In genomic region chr11:87086290-87086984, GRCm38 (mm10) we compare ENCODE assay signal across 8 mouse cellular contexts. TPM values are rescaled to one million over a fixed set of nuclear protein-coding genes. Genes with fewer than 3 reads are reported as not detected.
DNase-seq lines count a peak whose midpoint lies in the region; ATAC-seq and TF ChIP-seq lines count a peak whose summit lies in the region.

TSS of gene Smg8 (minus strand) at chr11:87086774.

- DNase-seq in adrenal gland, postnatal 14 days: peak; percentile 92
- peak; percentile 86 for DNase-seq in embryonic facial prominence, embryonic 10.5 days (ENCODE audit: low spot score)
- DNase-seq in gonadal fat pad, adult 2 months (ENCODE audit: low read depth): no peak
- DNase-seq in left cerebral cortex, postnatal 4 days: peak; percentile 79
- DNase-seq in midbrain, embryonic 11.5 days (ENCODE audit: low spot score, missing footprints): peak; percentile 95
- peak; percentile 72 for DNase-seq in right cerebral cortex, postnatal 4 days
- peak; percentile 88 for DNase-seq in yolk sac, embryonic 10.5 days (ENCODE audit: low spot score)

- peak within 1 kb of the TSS; percentile 88 for H3K9ac ChIP-seq in intestine, postnatal 0 days (ENCODE audit: low read depth, low read length)
- H3K9ac ChIP-seq in midbrain, embryonic 11.5 days (ENCODE audit: low read length): peak within 1 kb of the TSS; percentile 90

- 2% methylated on average over 43 of the region's 43 CpGs for WGBS in embryonic facial prominence, embryonic 10.5 days
- under 1% methylated on average over 43 of the region's 43 CpGs for WGBS in intestine, postnatal 0 days
- WGBS in midbrain, embryonic 11.5 days: 1% methylated on average over 43 of the region's 43 CpGs

- H3K4me2 ChIP-seq in intestine, postnatal 0 days (replicated peaks; ENCODE audit: low read depth): peak within 1 kb of the TSS; percentile 84
- H3K4me2 ChIP-seq in midbrain, embryonic 11.5 days: peak within 1 kb of the TSS; percentile 95

- no peaks in the 10 kb centered on the region for H3K9me3 ChIP-seq in embryonic facial prominence, embryonic 10.5 days
- no peaks in the 10 kb centered on the region for H3K9me3 ChIP-seq in intestine, postnatal 0 days (ENCODE audit: control insufficient read depth)
- H3K9me3 ChIP-seq in midbrain, embryonic 11.5 days (ENCODE audit: control insufficient read depth, low read length): no peaks in the 10 kb centered on the region

- peak within 1 kb of the TSS; percentile 92 for H3K4me3 ChIP-seq in embryonic facial prominence, embryonic 10.5 days
- H3K4me3 ChIP-seq in intestine, postnatal 0 days (ENCODE audit: low read depth, low read length): peak within 1 kb of the TSS; percentile 84
- peak within 1 kb of the TSS; percentile 79 for H3K4me3 ChIP-seq in midbrain, embryonic 11.5 days (ENCODE audit: low read depth, low read length)

- H3K4me1 ChIP-seq in embryonic facial prominence, embryonic 10.5 days: peaks cover 34% of the 10 kb centered on the region
- H3K4me1 ChIP-seq in intestine, postnatal 0 days (replicated peaks; ENCODE audit: control insufficient read depth, insufficient read depth, low read length): peaks cover 20% of the 10 kb centered on the region
- H3K4me1 ChIP-seq in midbrain, embryonic 11.5 days (ENCODE audit: control insufficient read depth, insufficient read depth, low read length): peaks cover 19% of the 10 kb centered on the region

- peaks cover 65% of the 10 kb centered on the region for H3K36me3 ChIP-seq in embryonic facial prominence, embryonic 10.5 days (replicated peaks)
- peaks cover 21% of the 10 kb centered on the region for H3K36me3 ChIP-seq in intestine, postnatal 0 days (ENCODE audit: control insufficient read depth, insufficient read depth)
- H3K36me3 ChIP-seq in midbrain, embryonic 11.5 days (ENCODE audit: control insufficient read depth, insufficient read depth, low read length): peaks cover under 1% of the 10 kb centered on the region; the same call in 1 of the 2 replicates

- peak; percentile 4; the same call in 1 of the 2 replicates for TF ChIP-seq CTCF in intestine, postnatal 0 days (IDR thresholded peaks at IDR 0.05; ENCODE audit: low read depth)

- peak within 1 kb of the TSS; percentile 91 for H3K27ac ChIP-seq in embryonic facial prominence, embryonic 10.5 days (replicated peaks)
- H3K27ac ChIP-seq in intestine, postnatal 0 days (ENCODE audit: low read depth, low read length): peak within 1 kb of the TSS; percentile 28; the same call in 1 of the 2 replicates
- H3K27ac ChIP-seq in midbrain, embryonic 11.5 days (ENCODE audit: low read depth, low read length): peak within 1 kb of the TSS; percentile 12; the same call in 1 of the 2 replicates

- intact Hi-C loops in left cerebral cortex, postnatal 4 days (cut with DNase I): no loop called here

- no peaks in the 10 kb centered on the region for H3K27me3 ChIP-seq in embryonic facial prominence, embryonic 10.5 days (replicated peaks; ENCODE audit: low read depth, poor library complexity, severe bottlenecking)
- no peaks in the 10 kb centered on the region for H3K27me3 ChIP-seq in intestine, postnatal 0 days (replicated peaks; ENCODE audit: control insufficient read depth, insufficient read depth, low read length)
- no peaks in the 10 kb centered on the region for H3K27me3 ChIP-seq in midbrain, embryonic 11.5 days (ENCODE audit: control insufficient read depth, insufficient read depth, low read length)

- ATAC-seq in intestine, postnatal 0 days: peak; percentile 88
- ATAC-seq in midbrain, embryonic 11.5 days (ENCODE audit: low FRiP score): peak; percentile 82

RNA-seq across cellular contexts. Expression of gene Smg8, which starts in this region (rescaled TPM):
- total RNA-seq in adrenal gland, postnatal 14 days (2021): 16.2 and 18.3 TPM in 2 replicates
- 28.3 and 33.0 TPM in 2 replicates for polyA plus RNA-seq in embryonic facial prominence, embryonic 10.5 days (2016; fragmentation: Nextera tagmentation; extraction: Ambion mirVana)
- polyA plus RNA-seq in gonadal fat pad, adult 2 months (2012; rRNA removed): 9.0 and 10.1 TPM in 2 replicates
- 6.5 and 7.2 TPM in 2 replicates for polyA plus RNA-seq in intestine, postnatal 0 days (2015; fragmentation: Nextera tagmentation; extraction: Ambion mirVana)
- total RNA-seq in left cerebral cortex, postnatal 4 days (2021): 10 to 100 TPM; 18.6 to 19.3 TPM
- polyA plus RNA-seq in midbrain, embryonic 11.5 days (2014; fragmentation: Nextera tagmentation; extraction: Ambion mirVana): 32.4 and 34.0 TPM in 2 replicates

Comparison
In these comparisons a context has a peak if more than half of its experiments do, and no peak if none do; other contexts are left out.
1. H3K27ac ChIP-seq: peak in every context shown above with its lines; median percentile 91 in embryonic facial prominence, embryonic 10.5 days; 28 in intestine, postnatal 0 days; 12 in midbrain, embryonic 11.5 days.